Mouse (Mus musculus) liver, embryonic 12.5 days (tissue): ENCODE data around the gene Syt14. TPM values are rescaled to one million over a fixed set of nuclear protein-coding genes. Genes with fewer than 3 reads are reported as not detected.

Experiments
- ATAC-seq: fragments of 200-750 bp; cut with Nextera tagmentation; 2 replicates; pipeline ENCODE4 v1.8.0; 2017; ENCODE audit warnings: moderate number of reproducible peaks, mild to moderate bottlenecking, moderate library complexity
- H3K27ac ChIP-seq: fragments of 300-500 bp; sonication (generic); 2 replicates; pipeline ENCODE4 v1.5.1; 2016; ENCODE audit warnings: mild to moderate bottlenecking
- H3K27me3 ChIP-seq: fragments of 300-500 bp; sonication (generic); replicated peaks from 2 replicates; pipeline ENCODE4 v1.6.1; 2016; ENCODE audit warnings: mild to moderate bottlenecking, moderate library complexity
- H3K36me3 ChIP-seq: fragments of 300-500 bp; sonication (generic); 2 replicates; pipeline ENCODE4 v1.6.1; 2016; ENCODE audit warnings: mild to moderate bottlenecking, moderate library complexity
- H3K4me1 ChIP-seq: fragments of 300-500 bp; sonication (generic); 2 replicates; pipeline ENCODE4 v1.6.1; 2016
- H3K4me2 ChIP-seq: fragments of 300-500 bp; sonication (generic); 2 replicates; pipeline ENCODE4 v1.6.1; 2016; ENCODE audit warnings: mild to moderate bottlenecking, moderate library complexity
- H3K4me3 ChIP-seq: fragments of 300-500 bp; sonication (generic); 2 replicates; pipeline ENCODE4 v1.5.1; 2016; ENCODE audit warnings: mild to moderate bottlenecking, moderate library complexity
- H3K9ac ChIP-seq: fragments of 300-500 bp; sonication (generic); 2 replicates; pipeline ENCODE4 v1.6.1; 2016; ENCODE audit warnings: mild to moderate bottlenecking, moderate library complexity
- H3K9me3 ChIP-seq: fragments of 300-500 bp; sonication (generic); replicated peaks from 2 replicates; pipeline ENCODE4 v1.6.1; 2016; ENCODE audit warnings: mild to moderate bottlenecking, moderate library complexity
- WGBS: fragments of 180-500 bp; shearing (Covaris S2); methylation state at CpG from one replicate; pipeline ENCODE4 v1.1.7; 2016; ENCODE audit not compliant: insufficient replicate concordance; 5-methylcytosine and 5-hydroxymethylcytosine counted together
- polyA plus RNA-seq: library from polyadenylated mRNA; unstranded; fragments of >200 nt; fragmentation: Nextera tagmentation; extraction: Ambion mirVana; gene quantifications from 2 replicates; pipeline ENCODE4 v1.2.1, GENCODE M21; 2016

Gene Syt14
- polyA plus RNA-seq, 1 experiment from 2014 or later: 5.5 TPM

- Histone ChIP-seq H3K9ac (no peak overlapping the region), H3K4me1 (no peaks in the 10 kb centered on the region), H3K36me3 (peaks cover 33% of the 10 kb centered on the region), H3K27me3 (0 out of 2 replicates have a peak, but pooled peaks cover 3% of the 10 kb centered on the region), H3K4me2 (no peak overlapping the region), H3K4me3 (no peak overlapping the region), H3K27ac (no peak overlapping the region), H3K9me3 (no peaks in the 10 kb centered on the region)
- 67% methylated on average over 2 of the region's 2 CpGs for WGBS
- no peak for ATAC-seq
Measured at GRCm38 (mm10) chr1:192898742-192899141, 136.8 kb downstream of the Syt14 start.

GRCm38 (mm10) chr1:192897218-192897617 lies 138.4 kb downstream of the Syt14 start:
- H3K27me3 ChIP-seq: no peaks in the 10 kb centered on the region
- 80% methylated on average over 10 of the region's 10 CpGs for WGBS
- H3K9ac ChIP-seq: no peak overlapping the region
- H3K36me3 ChIP-seq: peaks cover 33% of the 10 kb centered on the region
- no peak overlapping the region for H3K4me2 ChIP-seq
- H3K27ac ChIP-seq: no peak overlapping the region
- H3K9me3 ChIP-seq: no peaks in the 10 kb centered on the region
- ATAC-seq: no peak
- H3K4me1 ChIP-seq: no peaks in the 10 kb centered on the region
- H3K4me3 ChIP-seq: no peak overlapping the region

- no peak for ATAC-seq
- WGBS: 86% methylated on average over 3 of the region's 3 CpGs
- H3K36me3 ChIP-seq: peaks cover 30% of the 10 kb centered on the region
Measured at GRCm38 (mm10) chr1:192896076-192896475, 139.5 kb downstream of the Syt14 start.

GRCm38 (mm10) chr1:192890716-192891115 lies 144.9 kb downstream of the Syt14 start:
- Histone ChIP-seq H3K27ac (no peak overlapping the region), H3K36me3 (0 out of 2 replicates have a peak, but pooled peaks cover 4% of the 10 kb centered on the region), H3K27me3 (no peaks in the 10 kb centered on the region), H3K4me1 (no peaks in the 10 kb centered on the region), H3K9me3 (no peaks in the 10 kb centered on the region), H3K9ac (no peak overlapping the region), H3K4me3 (no peak overlapping the region), H3K4me2 (no peak overlapping the region)
- no peak for ATAC-seq
- WGBS: 71% methylated on average over 3 of the region's 3 CpGs

More at GRCm38 (mm10) chr1:192896076-192896475, 139.5 kb downstream of the Syt14 start:
- Histone ChIP-seq H3K4me2 (no peak overlapping the region), H3K4me3 (no peak overlapping the region), H3K4me1 (no peaks in the 10 kb centered on the region), H3K27ac (no peak overlapping the region), H3K9ac (no peak overlapping the region), H3K27me3 (no peaks in the 10 kb centered on the region), H3K9me3 (no peaks in the 10 kb centered on the region)

- Histone ChIP-seq H3K27me3 (no peaks in the 10 kb centered on the region), H3K9ac (no peak overlapping the region), H3K36me3 (no peaks in the 10 kb centered on the region), H3K27ac (no peak overlapping the region), H3K9me3 (no peaks in the 10 kb centered on the region), H3K4me3 (no peak overlapping the region), H3K4me2 (no peak overlapping the region), H3K4me1 (no peaks in the 10 kb centered on the region)
- WGBS: 63% methylated on average over 2 of the region's 2 CpGs
- ATAC-seq: no peak
Measured at GRCm38 (mm10) chr1:192882617-192883295, 152.8 kb downstream of the Syt14 start.

- no peak overlapping the region for H3K4me2 ChIP-seq
- ATAC-seq: no peak
- WGBS: 69% methylated on average over 4 of the region's 4 CpGs
- no peak overlapping the region for H3K27ac ChIP-seq
- no peaks in the 10 kb centered on the region for H3K36me3 ChIP-seq
- H3K9me3 ChIP-seq: no peaks in the 10 kb centered on the region
- no peaks in the 10 kb centered on the region for H3K27me3 ChIP-seq
- H3K9ac ChIP-seq: no peak overlapping the region
- H3K4me3 ChIP-seq: no peak overlapping the region
- no peaks in the 10 kb centered on the region for H3K4me1 ChIP-seq
Measured at GRCm38 (mm10) chr1:192880130-192880529, 155.4 kb downstream of the Syt14 start.

GRCm38 (mm10) chr1:192879086-192879580 lies 156.4 kb downstream of the Syt14 start:
- ATAC-seq: no peak
- WGBS: 67% methylated on average over 7 of the region's 7 CpGs
- H3K36me3 ChIP-seq: no peaks in the 10 kb centered on the region
- no peak overlapping the region for H3K4me3 ChIP-seq
- no peaks in the 10 kb centered on the region for H3K9me3 ChIP-seq
- H3K27ac ChIP-seq: no peak overlapping the region
- no peak overlapping the region for H3K4me2 ChIP-seq
- no peaks in the 10 kb centered on the region for H3K27me3 ChIP-seq
- H3K4me1 ChIP-seq: no peaks in the 10 kb centered on the region
- H3K9ac ChIP-seq: no peak overlapping the region

GRCm38 (mm10) chr1:192872841-192873240 lies 162.7 kb downstream of the Syt14 start:
- Histone ChIP-seq H3K27me3 (peaks cover 5% of the 10 kb centered on the region; the same call in 1 of the 2 replicates), H3K9ac (no peak overlapping the region), H3K4me3 (no peak overlapping the region), H3K4me1 (no peaks in the 10 kb centered on the region), H3K36me3 (no peaks in the 10 kb centered on the region), H3K9me3 (no peaks in the 10 kb centered on the region), H3K27ac (no peak overlapping the region), H3K4me2 (no peak overlapping the region)
- 54% methylated on average over 5 of the region's 5 CpGs for WGBS
- no peak for ATAC-seq

GRCm38 (mm10) chr1:192869761-192870160 lies 165.8 kb downstream of the Syt14 start:
- Histone ChIP-seq H3K9ac (no peak overlapping the region), H3K4me2 (no peak overlapping the region), H3K9me3 (no peaks in the 10 kb centered on the region), H3K4me3 (no peak overlapping the region), H3K36me3 (no peaks in the 10 kb centered on the region), H3K27me3 (peaks cover 5% of the 10 kb centered on the region; the same call in 1 of the 2 replicates), H3K27ac (no peak overlapping the region), H3K4me1 (no peaks in the 10 kb centered on the region)
- no peak for ATAC-seq
- WGBS: 59% methylated on average over 1 of the region's 1 CpGs

- peaks cover 14% of the 10 kb centered on the region for H3K27me3 ChIP-seq
- no peak overlapping the region for H3K4me2 ChIP-seq
- H3K9ac ChIP-seq: no peak overlapping the region
- no peak overlapping the region for H3K4me3 ChIP-seq
- no peaks in the 10 kb centered on the region for H3K36me3 ChIP-seq
- H3K27ac ChIP-seq: no peak overlapping the region
- H3K4me1 ChIP-seq: no peaks in the 10 kb centered on the region
- 60% methylated on average over 3 of the region's 3 CpGs for WGBS
- ATAC-seq: no peak
- no peaks in the 10 kb centered on the region for H3K9me3 ChIP-seq
Measured at GRCm38 (mm10) chr1:192864440-192864839, 171.1 kb downstream of the Syt14 start.

- Histone ChIP-seq H3K9me3 (no peaks in the 10 kb centered on the region), H3K27ac (no peak overlapping the region), H3K4me2 (no peak overlapping the region), H3K4me3 (no peak overlapping the region), H3K4me1 (no peaks in the 10 kb centered on the region), H3K27me3 (peaks cover 44% of the 10 kb centered on the region), H3K36me3 (no peaks in the 10 kb centered on the region), H3K9ac (no peak overlapping the region)
- 55% methylated on average over 5 of the region's 5 CpGs for WGBS
- no peak for ATAC-seq
Measured at GRCm38 (mm10) chr1:192861305-192861960, 174.1 kb downstream of the Syt14 start.

- Histone ChIP-seq H3K4me3 (no peak overlapping the region), H3K4me1 (0 out of 2 replicates have a peak, but pooled peaks cover 3% of the 10 kb centered on the region), H3K4me2 (no peak overlapping the region), H3K9ac (no peak overlapping the region), H3K36me3 (no peaks in the 10 kb centered on the region), H3K27me3 (peaks cover 56% of the 10 kb centered on the region), H3K9me3 (no peaks in the 10 kb centered on the region), H3K27ac (no peak overlapping the region)
- no peak for ATAC-seq
- 57% methylated on average over 6 of the region's 6 CpGs for WGBS
Measured at GRCm38 (mm10) chr1:192860273-192860672, 175.3 kb downstream of the Syt14 start.
